Mouse (Mus musculus) central nervous system, embryonic 11.5 days (tissue): ENCODE data around the gene Gm17018. TPM values are rescaled to one million over a fixed set of nuclear protein-coding genes. Genes with fewer than 3 reads are reported as not detected.

Source experiments
- polyA plus RNA-seq: library from polyadenylated mRNA; depleted of rRNA; stranded (reverse); fragments of >200 nt; gene quantifications from 2 replicates; pipeline ENCODE4 v1.2.3, GENCODE M21; 2012; rRNA removed

The Gm17018 gene
- 25.1 and 36.2 TPM in 2 replicates for polyA plus RNA-seq

DNA sequence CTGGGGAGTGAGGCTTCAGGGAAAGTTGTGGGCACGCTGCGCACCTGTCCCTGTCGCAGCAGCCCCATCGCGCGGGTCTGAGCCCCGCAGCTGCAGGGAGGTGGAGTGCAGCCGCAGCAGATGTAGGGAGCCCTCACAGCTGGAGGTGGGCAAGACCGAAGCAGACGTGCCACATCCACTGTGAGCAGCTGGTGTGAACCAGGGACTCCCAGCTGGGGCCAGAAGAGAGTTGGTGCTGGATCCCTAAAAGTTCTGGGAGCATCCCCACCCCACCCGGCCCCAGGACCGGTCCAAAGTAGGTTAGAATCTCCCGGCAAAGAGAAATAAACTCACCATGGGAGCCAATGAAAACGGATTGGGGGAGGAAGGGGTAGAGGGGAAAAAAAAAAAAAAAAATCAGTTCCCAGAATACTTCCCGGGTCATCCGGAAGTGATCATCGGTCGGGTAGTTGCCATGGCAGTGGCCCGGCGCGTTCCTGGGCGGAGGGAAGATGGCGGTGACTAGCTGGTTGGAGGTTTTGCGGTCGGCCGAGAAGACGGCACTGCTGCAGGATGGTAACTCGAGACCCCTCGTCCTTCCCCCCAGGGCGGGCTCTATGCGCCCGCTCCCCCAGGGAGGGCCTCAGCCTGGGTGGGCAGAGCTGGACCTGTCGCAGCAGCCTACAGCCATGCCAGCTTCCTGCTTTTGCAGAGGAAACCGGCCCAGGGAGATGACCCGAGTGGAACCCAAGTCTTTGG is at the start of gene Gm17018, which contains the start of gene Poll:
Gm17018 (plus strand) TSS at position 463 of the 738 bp plus-strand sequence.
Poll (minus strand) TSS at position 379 of the 738 bp plus-strand sequence.

Other genes with a start within 250 kb of the Gm17018 start
- 47.6 and 54.5 TPM in 2 replicates for gene Btrc, start 196.9 kb upstream of the Gm17018 start, polyA plus RNA-seq
- 14.6 and 15.0 TPM in 2 replicates for gene Poll, start 84 bp upstream of the Gm17018 start, polyA plus RNA-seq
- 23.9 and 28.1 TPM in 2 replicates for gene Fbxw4, start 99.7 kb downstream of the Gm17018 start, polyA plus RNA-seq
- 7.9 and 8.5 TPM in 2 replicates for gene Fgf8, start 182.3 kb downstream of the Gm17018 start, polyA plus RNA-seq
- 119 and 122 TPM in 2 replicates for gene Npm3, start 189.0 kb downstream of the Gm17018 start, polyA plus RNA-seq
- 140 and 157 TPM in 2 replicates for gene Mgea5, start 223.2 kb downstream of the Gm17018 start, polyA plus RNA-seq